Mouse (Mus musculus) stomach, postnatal 0 days (tissue): ENCODE measurements at regions not wholly inside any gene's neighbourhood (a gene's known extent, or its start where the extent isn't known, plus 50 kb on each side); places are given as distances from the start of the nearest gene placed in this dataset.
A peak's percentile ranks its signal among the peaks of the same experiment; 100 is the strongest.

Source experiments
- ATAC-seq: fragments of 200-750 bp; cut with Nextera tagmentation; 2 replicates; pipeline ENCODE4 v1.8.0; 2017; ENCODE audit not compliant: low FRiP score, low TSS enrichment
- DNase-seq: peaks from one replicate; pipeline ENCODE4 v3.0.0-alpha.2; 2016; ENCODE audit warnings: low spot score
- H3K27ac ChIP-seq: fragments of 300-500 bp; sonication (generic); replicated peaks from 2 replicates; pipeline ENCODE4 v1.5.1; 2014; ENCODE audit warnings: mild to moderate bottlenecking, control low read depth
- H3K27me3 ChIP-seq: fragments of 300-500 bp; sonication (generic); 2 replicates; pipeline ENCODE4 v1.6.1; 2014; ENCODE audit warnings: low read length; ENCODE audit not compliant: control insufficient read depth, insufficient read depth
- H3K36me3 ChIP-seq: fragments of 300-500 bp; sonication (generic); 2 replicates; pipeline ENCODE4 v1.6.1; 2014; ENCODE audit warnings: low read length, mixed read lengths; ENCODE audit not compliant: control insufficient read depth, insufficient read depth
- H3K4me1 ChIP-seq: fragments of 300-500 bp; sonication (generic); replicated peaks from 2 replicates; pipeline ENCODE4 v1.6.1; 2014; ENCODE audit warnings: antibody characterized with exemption; ENCODE audit not compliant: control insufficient read depth, insufficient read depth
- H3K4me2 ChIP-seq: fragments of 300-500 bp; sonication (generic); replicated peaks from 2 replicates; pipeline ENCODE4 v1.6.1; 2014; ENCODE audit warnings: low read depth, mild to moderate bottlenecking, control low read depth, moderate library complexity
- H3K4me3 ChIP-seq: fragments of 300-500 bp; sonication (generic); 2 replicates; pipeline ENCODE4 v1.5.1; 2014; ENCODE audit warnings: low read depth, low read length, control low read depth
- H3K9ac ChIP-seq: fragments of 300-500 bp; sonication (generic); 2 replicates; pipeline ENCODE4 v1.6.1; 2014; ENCODE audit warnings: mild to moderate bottlenecking, low read length, control low read depth, mixed read lengths
- H3K9me3 ChIP-seq: fragments of 300-500 bp; sonication (generic); 2 replicates; pipeline ENCODE4 v1.6.1; 2016; ENCODE audit warnings: low read length; ENCODE audit not compliant: control insufficient read depth
- CTCF ChIP-seq: IDR thresholded peaks from 2 replicates; pipeline ENCODE4 v1.5.1; 2016; ENCODE audit warnings: antibody characterized with exemption, low read depth, mild to moderate bottlenecking, moderate library complexity
- EP300 ChIP-seq: optimal IDR thresholded peaks from 2 replicates; pipeline ENCODE3; 2016; ENCODE audit warnings: antibody characterized with exemption
- WGBS: fragments of 180-500 bp; shearing (Covaris S2); extraction: QIAGEN DNeasy Blood & Tissue Kit; methylation state at CpG from one replicate; pipeline ENCODE4 v1.1.7; 2014; 5-methylcytosine and 5-hydroxymethylcytosine counted together

DNA sequence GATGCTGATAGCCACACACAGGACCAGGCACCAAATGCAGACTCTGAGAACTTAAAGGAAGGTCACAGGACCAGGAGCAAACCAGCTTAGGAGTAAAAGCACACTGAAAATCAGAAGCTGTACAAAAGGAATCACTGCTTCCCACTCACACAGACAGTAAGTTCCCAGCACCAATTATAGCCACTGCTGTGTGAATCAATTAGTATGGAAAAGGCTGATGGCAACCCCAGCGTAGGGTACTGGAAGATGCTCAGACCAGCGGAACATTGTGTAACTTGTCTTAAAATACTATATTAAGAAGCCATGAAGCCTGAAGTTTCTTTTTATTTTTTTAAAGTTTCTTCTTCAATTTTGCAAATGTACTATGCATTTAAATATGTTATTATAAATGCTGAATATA is 115.8 kb downstream of the Lnpk start:
- H3K36me3 ChIP-seq: no peaks in the 10 kb centered on the region
- H3K27ac ChIP-seq: no peak overlapping the region
- H3K9me3 ChIP-seq: no peaks in the 10 kb centered on the region
- no peak overlapping the region for H3K4me2 ChIP-seq
- no peak overlapping the region for H3K9ac ChIP-seq
- no peaks in the 10 kb centered on the region for H3K27me3 ChIP-seq
- WGBS: 94% methylated on average over 2 of the region's 2 CpGs
- no peaks in the 10 kb centered on the region for H3K4me1 ChIP-seq
- TF ChIP-seq EP300 (no peak), CTCF (no peak)
- H3K4me3 ChIP-seq: no peak overlapping the region
- DNase-seq (no peak), ATAC-seq (no peak)

DNA sequence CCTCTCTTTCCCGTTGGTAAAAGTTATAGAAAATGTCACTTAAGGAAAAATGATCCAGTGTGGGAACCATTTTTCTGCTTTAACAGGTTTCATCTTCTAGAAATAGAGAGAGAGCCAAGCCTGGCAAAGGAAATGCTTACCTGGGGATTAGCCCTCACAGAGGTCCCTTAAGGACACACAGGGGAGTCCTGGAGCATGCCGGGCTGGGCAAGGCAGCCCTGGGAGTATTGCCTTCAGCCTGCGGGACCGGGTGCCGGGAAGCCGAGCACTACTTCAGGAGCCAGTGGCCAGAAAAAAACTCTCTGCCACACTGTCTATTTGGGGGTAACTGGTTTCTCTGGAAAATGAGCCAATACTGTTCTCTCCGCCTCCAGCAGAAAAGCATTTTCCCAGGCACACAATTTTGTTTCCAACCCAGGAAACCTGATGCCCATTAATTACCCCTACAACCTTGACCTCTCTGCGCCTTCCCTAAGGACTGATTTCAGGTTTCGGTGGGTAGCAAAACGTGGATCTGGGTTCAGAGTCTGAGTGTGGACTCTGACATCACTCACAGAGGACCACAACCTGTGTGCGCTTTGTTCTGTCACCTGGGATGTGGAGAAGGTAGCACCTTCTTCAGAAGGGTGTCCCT is 117.9 kb downstream of the Lnpk start:
- DNase-seq: no peak
- no peak overlapping the region for H3K4me2 ChIP-seq
- no peak for TF ChIP-seq EP300
- TF ChIP-seq CTCF: no peak
- no peaks in the 10 kb centered on the region for H3K27me3 ChIP-seq
- no peak overlapping the region for H3K9ac ChIP-seq
- no peak overlapping the region for H3K27ac ChIP-seq
- ATAC-seq: no peak
- no peak overlapping the region for H3K4me3 ChIP-seq
- H3K4me1 ChIP-seq: no peaks in the 10 kb centered on the region
- H3K9me3 ChIP-seq: no peaks in the 10 kb centered on the region
- H3K36me3 ChIP-seq: no peaks in the 10 kb centered on the region
- WGBS: 57% methylated on average over 11 of the region's 11 CpGs

DNA sequence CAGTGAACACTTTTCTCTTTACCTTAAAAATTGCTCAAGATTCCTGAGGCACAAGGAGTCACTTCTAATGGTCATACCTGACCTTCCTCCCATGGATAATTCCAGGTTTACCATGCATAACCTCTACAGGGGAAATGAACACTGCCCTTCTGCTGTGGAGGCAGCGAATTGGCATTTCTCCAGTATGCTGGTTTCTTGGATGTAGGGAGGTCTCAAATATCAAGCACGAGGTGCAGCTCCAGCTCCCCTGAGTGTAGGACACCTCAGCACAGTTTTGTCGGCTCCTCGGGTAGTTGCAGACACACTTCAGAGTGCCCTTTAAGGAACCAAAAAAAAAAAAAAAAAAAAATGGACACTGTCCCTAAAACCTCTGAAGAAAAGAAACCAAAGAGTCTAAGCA is 124.8 kb downstream of the Lnpk start:
- H3K9me3 ChIP-seq: no peaks in the 10 kb centered on the region
- no peak overlapping the region for H3K4me2 ChIP-seq
- H3K27ac ChIP-seq: no peak overlapping the region
- no peaks in the 10 kb centered on the region for H3K27me3 ChIP-seq
- H3K9ac ChIP-seq: no peak overlapping the region
- no peaks in the 10 kb centered on the region for H3K4me1 ChIP-seq
- no peak for TF ChIP-seq EP300
- no peak for TF ChIP-seq CTCF
- WGBS: 77% methylated on average over 4 of the region's 4 CpGs
- ATAC-seq: no peak
- no peak overlapping the region for H3K4me3 ChIP-seq
- H3K36me3 ChIP-seq: no peaks in the 10 kb centered on the region
- DNase-seq: no peak

DNA sequence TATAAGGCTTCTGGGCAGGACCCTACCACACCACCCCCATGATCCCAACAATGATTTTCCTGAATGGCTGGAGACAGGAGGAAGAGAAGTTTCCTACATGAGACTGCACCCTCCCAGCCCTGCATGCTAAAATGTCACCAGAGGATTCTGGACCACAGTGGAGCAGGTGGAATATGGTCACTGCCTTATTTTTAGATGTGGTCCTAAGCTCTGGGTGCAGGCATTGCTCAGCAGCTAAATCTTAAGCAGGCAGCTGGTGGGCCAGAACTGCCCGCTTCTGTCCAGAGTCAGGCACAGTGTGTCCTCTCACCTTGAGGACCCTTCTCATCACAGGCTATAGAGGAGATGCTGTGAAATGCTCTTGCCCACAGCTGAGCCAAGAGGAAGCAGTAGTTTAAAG is 126.6 kb downstream of the Lnpk start:
- H3K4me1 ChIP-seq: no peaks in the 10 kb centered on the region
- H3K4me2 ChIP-seq: no peak overlapping the region
- H3K9me3 ChIP-seq: no peaks in the 10 kb centered on the region
- DNase-seq: no peak
- WGBS: 86% methylated on average over 1 of the region's 1 CpGs
- no peaks in the 10 kb centered on the region for H3K27me3 ChIP-seq
- no peaks in the 10 kb centered on the region for H3K36me3 ChIP-seq
- no peak overlapping the region for H3K27ac ChIP-seq
- H3K4me3 ChIP-seq: no peak overlapping the region
- TF ChIP-seq CTCF (no peak), EP300 (no peak)
- no peak overlapping the region for H3K9ac ChIP-seq
- no peak for ATAC-seq

DNA sequence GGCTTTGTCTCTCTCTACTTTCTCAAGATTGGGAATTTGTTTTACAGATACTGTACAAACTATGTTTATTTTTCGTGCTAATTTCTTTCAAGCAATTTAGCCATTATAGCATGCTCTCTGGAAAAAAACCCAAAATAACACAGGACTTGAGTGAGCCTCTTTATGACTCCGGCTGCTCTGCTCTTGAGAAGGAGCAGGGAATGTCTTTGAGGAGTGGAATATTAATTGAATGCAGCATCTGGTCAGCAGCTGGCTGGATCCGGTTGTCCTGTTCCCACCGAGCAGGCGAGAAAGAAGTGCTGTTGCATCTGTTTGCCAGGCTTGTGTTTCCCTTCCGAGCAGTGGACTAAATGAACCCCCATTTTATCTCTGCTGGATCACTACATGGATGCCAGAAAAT is 127.7 kb downstream of the Lnpk start:
- ATAC-seq: no peak
- DNase-seq: peak; percentile 14
- H3K4me2 ChIP-seq: no peak overlapping the region

DNA sequence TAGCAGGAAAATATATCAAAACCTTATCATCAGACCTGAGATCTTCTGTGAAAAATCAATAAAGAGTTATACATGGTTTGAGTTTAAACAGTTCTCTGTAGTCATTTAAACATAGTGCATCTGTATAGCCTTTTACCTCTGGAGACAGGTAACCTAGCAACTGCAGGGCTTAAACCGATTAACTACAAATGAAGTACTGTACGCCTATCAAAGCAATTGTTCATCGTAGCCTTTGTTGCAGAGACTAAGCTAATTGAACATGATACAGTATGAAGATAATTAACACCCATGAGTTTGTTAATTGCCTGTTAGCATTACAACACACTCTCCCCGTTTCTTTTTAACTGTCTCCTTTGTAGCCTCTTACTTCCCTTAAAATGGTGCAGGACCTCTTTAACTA is 128.2 kb downstream of the Lnpk start:
- H3K4me3 ChIP-seq: no peak overlapping the region

More for the DNA sequence above, 127.7 kb downstream of the Lnpk start:
- no peaks in the 10 kb centered on the region for H3K27me3 ChIP-seq
- no peak overlapping the region for H3K9ac ChIP-seq
- no peaks in the 10 kb centered on the region for H3K9me3 ChIP-seq
- H3K27ac ChIP-seq: no peak overlapping the region
- TF ChIP-seq CTCF (no peak), EP300 (no peak)
- H3K4me1 ChIP-seq: no peaks in the 10 kb centered on the region
- no peak overlapping the region for H3K4me3 ChIP-seq
- 33% methylated on average over 6 of the region's 6 CpGs for WGBS
- no peaks in the 10 kb centered on the region for H3K36me3 ChIP-seq

More for the DNA sequence above, 128.2 kb downstream of the Lnpk start:
- no peaks in the 10 kb centered on the region for H3K27me3 ChIP-seq
- H3K27ac ChIP-seq: no peak overlapping the region
- TF ChIP-seq EP300 (no peak), CTCF (no peak)
- H3K36me3 ChIP-seq: no peaks in the 10 kb centered on the region
- H3K4me1 ChIP-seq: no peaks in the 10 kb centered on the region
- DNase-seq (no peak), ATAC-seq (no peak)
- H3K9ac ChIP-seq: no peak overlapping the region
- no peak overlapping the region for H3K4me2 ChIP-seq
- 60% methylated on average over 4 of the region's 4 CpGs for WGBS
- no peaks in the 10 kb centered on the region for H3K9me3 ChIP-seq
